Mouse (Mus musculus) kidney, postnatal 4 days (tissue): ENCODE results near the gene Tst.

Experiments used
- DNase-seq, 2 experiments: peaks; one replicate each; pipeline ENCODE4 v3.0.0; 2021; ENCODE audit warnings: mixed read lengths in 2 of 2

Gene Tst

GRCm38 (mm10) chr15:78384220-78385116, 21.2 kb downstream of the Tst start:
- no peak for DNase-seq

GRCm38 (mm10) chr15:78383450-78384219, 22.1 kb downstream of the Tst start:
- peak; percentile 29 to 47 for DNase-seq

GRCm38 (mm10) chr15:78382115-78382514, 23.6 kb downstream of the Tst start:
- DNase-seq, result no peak

- DNase-seq, result no peak
These were observed 25.0 kb downstream of the Tst start for GRCm38 (mm10) chr15:78380741-78381140.

- DNase-seq, result no peak
These were observed 25.5 kb downstream of the Tst start for GRCm38 (mm10) chr15:78380208-78380607.

- DNase-seq, result no peak
These were observed 27.2 kb downstream of the Tst start for GRCm38 (mm10) chr15:78378556-78378955.

GRCm38 (mm10) chr15:78377859-78378258, 27.8 kb downstream of the Tst start:
- DNase-seq, result no peak

GRCm38 (mm10) chr15:78374204-78374603, 31.5 kb downstream of the Tst start:
- DNase-seq, result peak in 1 of 2 experiments; percentile 15

- no peak for DNase-seq
These were observed 32.9 kb downstream of the Tst start for GRCm38 (mm10) chr15:78372796-78373195.

- DNase-seq, result no peak
These were observed 36.1 kb downstream of the Tst start for GRCm38 (mm10) chr15:78369641-78370040.

GRCm38 (mm10) chr15:78368926-78369346, 36.8 kb downstream of the Tst start:
- DNase-seq, result peak; percentile 55 to 62

GRCm38 (mm10) chr15:78367811-78368210, 37.9 kb downstream of the Tst start:
- no peak for DNase-seq

GRCm38 (mm10) chr15:78366875-78367274, 38.8 kb downstream of the Tst start:
- DNase-seq, result no peak

- no peak for DNase-seq
These were observed 39.8 kb downstream of the Tst start for GRCm38 (mm10) chr15:78365916-78366315.

GRCm38 (mm10) chr15:78355548-78355947, 50.2 kb downstream of the Tst start:
- DNase-seq, result no peak

GRCm38 (mm10) chr15:78354958-78355357, 50.7 kb downstream of the Tst start:
- peak; percentile 74 to 79 for DNase-seq

GRCm38 (mm10) chr15:78351586-78352165, 54.0 kb downstream of the Tst start:
- no peak for DNase-seq
